Mouse (Mus musculus) C2C12 (cell line): ENCODE data around the gene Olfr1387.

Experiments used
- MAX ChIP-seq: IDR thresholded peaks from one replicate; pipeline ENCODE4 v1.6.1; 2011; ENCODE audit warnings: mild to moderate bottlenecking, control low read depth
- MYOD1 ChIP-seq: IDR thresholded peaks from one replicate; pipeline ENCODE4 v1.6.1; 2011; ENCODE audit warnings: low read depth; ENCODE audit not compliant: control insufficient read depth, insufficient read length

GRCm38 (mm10) chr11:49485973-49486372 lies 30.8 kb downstream of the Olfr1387 start:
- no peak for TF ChIP-seq MAX
- TF ChIP-seq MYOD1 = no peak
